Mouse (Mus musculus) T-helper 17 cell (primary cell): ENCODE data around the gene Arhgap15.

ENCODE experiments used
- in situ Hi-C, 2 experiments: fragments of 300-600 bp; cut with MboI, MseI; formaldehyde crosslinking; loops; 1 replicate in 1 of 2; 2 replicates in 1 of 2; pipeline ENCODE4 v1.15.1; 2025; ENCODE audit warnings: high pct_unique_total_duplicates in 2 of 2

Gene Arhgap15

DNA sequence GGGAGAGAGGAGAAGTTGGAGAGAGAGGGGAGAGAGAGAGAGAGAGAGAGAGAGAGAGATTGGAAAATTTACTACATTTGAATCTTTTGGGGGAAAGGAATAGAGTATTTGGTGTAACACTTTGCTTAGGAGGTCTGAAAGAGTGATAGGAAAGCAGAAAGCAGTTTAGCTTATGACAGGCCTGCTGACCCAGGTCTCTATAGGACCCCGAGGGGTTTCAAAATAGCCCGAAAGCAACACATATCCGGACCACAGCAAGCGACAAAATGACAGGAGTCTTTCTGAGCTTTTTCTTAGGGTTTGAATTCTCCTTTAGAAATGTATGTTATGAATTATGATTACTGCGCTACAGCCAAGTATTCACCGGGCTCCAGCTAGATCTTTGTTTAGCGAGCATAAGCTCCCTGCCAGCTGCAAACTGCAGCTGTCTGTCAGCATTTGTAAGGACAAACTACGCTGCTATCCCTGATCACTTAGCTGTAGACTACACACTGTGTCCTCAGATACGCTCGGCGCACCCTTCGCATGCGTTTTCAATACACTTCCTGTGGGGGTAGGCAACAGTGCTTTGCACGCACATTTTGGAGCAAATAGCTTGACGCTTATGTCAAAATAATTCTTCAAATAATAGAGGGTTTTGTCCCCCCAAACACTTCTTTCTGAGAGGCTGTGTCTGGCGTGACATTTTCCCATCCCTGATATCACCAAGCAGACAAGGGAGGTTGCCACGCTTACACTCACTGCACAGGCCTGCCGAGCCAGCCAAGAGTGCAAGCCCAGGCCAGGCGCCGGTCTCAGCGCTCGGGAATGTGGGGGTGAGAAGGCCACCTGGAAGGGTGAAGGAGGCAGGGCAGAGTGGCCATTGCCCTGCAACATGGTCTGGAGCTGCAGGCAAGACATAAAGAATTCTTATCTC is 355.9 kb downstream of the Arhgap15 start:
- in situ Hi-C loops, result no loop called here

DNA sequence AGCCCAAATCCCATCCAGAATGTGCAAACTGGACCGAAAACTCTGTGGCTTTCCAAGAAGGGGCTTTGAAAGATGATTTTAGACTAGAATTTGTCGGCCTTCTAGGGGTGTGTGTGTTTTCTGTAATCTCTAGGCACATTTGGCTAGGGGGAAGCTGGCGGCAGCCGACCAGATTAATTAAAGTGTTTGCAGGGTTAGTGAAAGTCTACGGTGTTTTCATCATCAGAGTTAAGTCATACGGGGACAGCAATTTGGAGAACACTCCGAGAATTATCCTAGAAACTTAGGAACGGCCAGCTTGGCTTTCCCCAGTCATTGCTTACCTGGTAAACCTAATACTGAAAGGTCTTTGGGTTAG is 356.6 kb downstream of the Arhgap15 start:
- in situ Hi-C loops, result no loop called here

- in situ Hi-C loops, result no loop called here
These were observed 357.7 kb downstream of the Arhgap15 start for GRCm38 (mm10) chr2:44106359-44106758.

GRCm38 (mm10) chr2:44111276-44111675 is 362.7 kb downstream of the Arhgap15 start:
- in situ Hi-C loops, result no loop called here

DNA sequence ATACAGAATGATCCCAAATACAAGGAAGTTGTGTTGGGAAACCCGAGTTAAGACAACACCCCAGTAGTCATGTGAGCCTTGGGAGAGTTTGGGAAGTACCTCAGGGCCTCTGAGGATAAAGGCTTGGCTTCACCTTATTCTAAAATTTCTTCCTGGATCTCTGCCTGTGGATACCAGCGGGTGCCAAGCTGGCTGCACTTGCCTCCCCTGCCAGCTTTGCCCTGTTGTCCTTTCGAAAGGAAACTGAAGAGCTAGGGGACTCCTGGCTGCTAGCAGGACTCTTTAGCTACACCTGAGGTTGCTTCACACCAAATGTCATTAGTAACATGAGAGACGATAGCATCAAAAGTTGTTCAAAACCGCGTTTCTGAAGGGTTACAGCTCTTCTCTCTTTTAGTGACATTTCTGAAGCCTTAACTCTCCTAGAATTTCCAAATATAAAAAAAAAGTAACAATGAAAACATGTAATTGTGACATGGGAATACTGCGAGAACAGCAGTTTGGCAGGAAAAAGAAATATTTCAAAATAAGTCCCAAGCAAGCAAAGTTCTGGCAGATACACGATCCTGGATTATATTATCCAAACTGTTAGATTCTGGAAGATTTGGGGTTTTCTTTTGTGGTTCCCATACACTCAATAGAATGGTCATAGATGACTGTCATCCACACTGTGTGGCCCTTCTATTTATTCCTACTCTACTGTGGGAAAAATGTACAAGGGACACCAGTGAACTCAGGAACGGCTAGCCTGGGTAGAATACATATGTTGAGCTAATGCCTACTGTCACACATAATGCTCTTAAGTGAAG is 364.6 kb downstream of the Arhgap15 start:
- in situ Hi-C loops, result no loop called here

GRCm38 (mm10) chr2:44114296-44114695 is 365.7 kb downstream of the Arhgap15 start:
- in situ Hi-C loops, result no loop called here

DNA sequence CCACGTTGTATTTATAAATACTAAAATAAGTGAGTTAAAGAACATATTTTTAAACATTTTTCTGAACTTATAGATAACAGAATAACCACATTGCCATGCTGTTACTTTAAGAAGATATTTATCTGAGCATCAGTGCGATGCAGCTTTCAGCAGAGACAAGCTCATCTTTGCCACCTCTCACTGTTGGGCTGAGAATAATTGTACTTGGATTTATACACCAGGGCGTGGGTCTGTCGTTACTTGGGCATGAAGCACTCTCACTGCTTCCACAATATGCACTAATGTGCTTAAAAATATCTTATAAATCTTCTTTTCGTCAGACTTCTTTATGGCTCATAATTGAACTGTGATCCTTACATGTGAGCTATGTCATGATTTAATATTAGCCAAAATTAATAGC is 372.5 kb downstream of the Arhgap15 start:
- in situ Hi-C loops, result no loop called here

- in situ Hi-C loops, result no loop called here
These were observed 374.6 kb downstream of the Arhgap15 start for GRCm38 (mm10) chr2:44123246-44123645.

- in situ Hi-C loops, result no loop called here
These were observed 375.5 kb downstream of the Arhgap15 start for GRCm38 (mm10) chr2:44124093-44124492.

DNA sequence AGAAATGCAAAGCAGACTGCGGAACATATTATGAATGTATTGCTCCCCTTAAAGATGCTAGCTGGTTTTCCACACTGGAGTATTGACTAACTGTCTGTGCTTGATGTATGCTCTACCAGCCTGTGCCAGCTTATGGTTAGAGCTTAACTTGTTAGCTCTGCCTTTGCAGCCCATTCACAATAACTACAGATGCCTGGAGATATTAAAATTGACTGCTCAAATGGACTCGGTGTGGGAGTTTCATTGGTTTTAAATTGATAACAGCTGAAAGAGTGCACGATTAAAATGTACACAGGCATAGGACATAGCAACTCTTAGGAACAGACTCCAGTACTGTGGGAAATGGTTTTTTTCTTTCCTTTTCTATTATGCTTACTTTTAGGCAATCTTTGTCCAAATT is 376.1 kb downstream of the Arhgap15 start:
- in situ Hi-C loops, result no loop called here

DNA sequence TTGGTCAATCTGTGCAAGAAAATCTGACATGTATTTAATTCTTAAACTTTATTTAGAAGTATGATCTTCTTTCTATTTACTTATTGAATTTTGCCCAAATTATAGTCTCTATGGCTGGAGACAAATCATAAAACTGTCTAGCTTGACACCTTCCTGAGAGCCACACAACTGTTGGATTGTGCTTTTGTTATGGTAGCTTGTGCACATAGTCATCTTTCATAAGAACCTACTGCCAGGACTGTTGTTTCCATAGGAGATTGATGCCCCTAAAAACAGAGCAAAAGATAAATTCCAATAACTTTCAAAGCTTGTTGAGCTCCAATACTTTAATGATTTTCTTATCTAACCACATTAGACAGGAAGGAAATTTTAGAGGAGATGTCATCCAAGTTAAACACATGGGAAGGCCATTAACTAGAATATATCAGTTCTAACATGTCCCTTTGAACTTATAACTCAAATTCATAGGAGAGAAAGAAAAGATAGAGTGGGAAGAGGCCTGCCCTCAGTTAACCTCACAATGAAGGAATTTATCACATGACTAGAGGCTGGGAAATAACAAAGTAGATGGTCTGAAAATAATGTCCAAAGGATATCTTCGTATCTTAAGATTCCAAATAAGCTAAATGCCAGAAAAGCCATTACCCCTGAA is 377.5 kb downstream of the Arhgap15 start:
- in situ Hi-C loops, result no loop called here

DNA sequence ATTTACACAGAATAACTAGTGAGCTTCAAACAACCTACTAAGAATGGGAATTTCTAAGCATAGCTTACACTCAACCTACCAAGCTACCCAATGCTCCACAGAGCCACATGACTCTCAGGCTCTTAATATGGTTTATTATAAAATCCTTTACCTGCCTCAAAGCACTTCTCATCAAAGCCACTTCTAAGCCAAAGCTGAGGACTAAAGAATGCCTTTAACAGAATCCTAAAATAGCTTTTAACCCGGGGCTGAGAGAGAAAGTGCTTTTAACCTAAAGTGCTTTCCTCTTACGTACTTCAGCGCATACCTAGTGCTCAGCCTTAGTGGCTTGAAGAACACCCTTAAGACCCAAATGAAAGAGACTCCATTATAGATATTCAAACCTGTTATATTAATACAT is 380.9 kb downstream of the Arhgap15 start:
- in situ Hi-C loops, result no loop called here

- in situ Hi-C loops, result no loop called here
These were observed 382.6 kb downstream of the Arhgap15 start for GRCm38 (mm10) chr2:44131271-44131670.

- in situ Hi-C loops, result no loop called here
These were observed 386.2 kb downstream of the Arhgap15 start for GRCm38 (mm10) chr2:44134796-44135195.

- in situ Hi-C loops, result no loop called here
These were observed 391.8 kb downstream of the Arhgap15 start for GRCm38 (mm10) chr2:44140455-44140854.

DNA sequence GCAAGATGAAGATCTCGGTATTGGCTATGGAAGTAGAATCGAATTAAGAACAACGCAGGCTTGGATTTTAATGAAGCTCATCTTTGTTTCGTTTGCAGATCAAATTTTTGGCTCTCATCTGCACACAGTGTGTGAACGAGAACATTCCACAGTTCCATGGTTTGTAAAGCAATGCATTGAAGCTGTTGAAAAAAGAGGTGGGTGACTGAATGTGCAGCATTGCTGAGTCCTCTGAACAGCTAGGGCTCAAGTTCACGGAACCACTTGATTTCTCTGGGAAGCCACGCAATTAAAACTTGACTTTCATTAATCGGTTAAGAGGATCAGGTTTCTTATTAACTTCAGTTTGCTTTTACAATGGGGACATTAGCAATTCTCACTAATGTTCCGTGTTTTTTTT is 393.5 kb downstream of the Arhgap15 start:
- in situ Hi-C loops, result no loop called here

DNA sequence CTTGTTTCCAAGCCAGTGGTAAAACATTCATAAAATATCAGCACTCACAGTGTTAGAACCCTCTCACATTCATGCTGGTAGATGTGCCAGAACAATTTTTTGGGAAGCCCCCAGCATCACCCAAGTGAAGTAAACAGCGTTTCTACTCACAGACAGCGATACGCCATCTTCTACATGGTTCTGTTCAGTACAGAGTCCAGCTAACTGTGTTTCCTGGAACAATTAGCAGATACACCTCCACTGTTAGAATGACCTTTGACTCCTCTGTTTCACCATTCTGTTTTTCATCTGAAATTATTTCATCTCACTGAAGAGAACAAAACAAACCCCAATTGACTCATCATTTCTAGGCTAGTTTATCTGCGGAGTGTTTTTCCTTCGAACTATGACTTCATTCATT is 394.0 kb downstream of the Arhgap15 start:
- in situ Hi-C loops, result no loop called here

- in situ Hi-C loops, result no loop called here
These were observed 397.7 kb downstream of the Arhgap15 start for GRCm38 (mm10) chr2:44146124-44146981.

DNA sequence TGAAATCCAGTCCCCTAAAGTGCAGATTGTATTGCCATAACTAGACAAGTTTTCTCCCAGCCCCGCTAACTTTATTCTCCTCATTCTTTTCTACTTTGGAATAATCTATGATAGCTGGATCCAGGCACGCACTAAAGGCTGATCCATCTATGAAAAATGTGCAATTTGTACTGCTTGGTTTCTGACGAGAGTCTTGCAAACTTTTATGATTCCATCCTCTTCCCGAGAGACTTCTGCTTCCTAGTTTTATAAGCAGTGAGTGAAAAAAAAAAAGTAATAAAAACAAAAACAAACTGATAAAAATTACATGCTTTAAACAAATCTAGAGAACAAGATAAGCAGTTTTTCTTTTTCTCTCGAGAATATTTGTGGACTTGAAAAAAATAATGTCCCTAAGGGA is 398.9 kb downstream of the Arhgap15 start:
- in situ Hi-C loops, result no loop called here

DNA sequence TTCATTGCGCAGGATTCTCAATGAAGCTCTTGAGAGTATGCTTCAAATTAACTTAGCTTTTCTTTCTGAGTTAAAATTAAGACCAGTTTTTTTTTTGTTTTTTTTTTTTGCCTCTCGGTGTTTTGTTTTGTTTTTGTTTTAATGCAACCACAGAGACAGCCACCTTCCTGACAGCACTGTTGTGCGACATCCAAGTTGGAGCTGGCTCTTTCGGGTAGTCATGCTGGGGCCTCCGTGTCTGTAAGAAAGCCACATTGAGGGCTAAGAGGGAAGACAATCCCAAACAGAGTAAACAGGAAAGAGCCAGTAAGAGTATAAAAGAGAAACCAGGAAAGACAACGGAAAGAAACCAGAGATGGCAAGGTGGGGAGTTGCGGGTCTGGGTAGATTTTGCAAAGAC is 399.3 kb downstream of the Arhgap15 start:
- in situ Hi-C loops, result no loop called here

GRCm38 (mm10) chr2:44148550-44149100 is 400.0 kb downstream of the Arhgap15 start:
- in situ Hi-C loops, result no loop called here
